Mouse (Mus musculus) mesoderm, embryonic 11.5 days (tissue): ENCODE measurements around the gene Maml3.

Experiments
- DNase-seq: peaks from one replicate; pipeline ENCODE4 v3.0.0-alpha.2; 2012; ENCODE audit warnings: low read depth, low spot score

Maml3 gene

DNA sequence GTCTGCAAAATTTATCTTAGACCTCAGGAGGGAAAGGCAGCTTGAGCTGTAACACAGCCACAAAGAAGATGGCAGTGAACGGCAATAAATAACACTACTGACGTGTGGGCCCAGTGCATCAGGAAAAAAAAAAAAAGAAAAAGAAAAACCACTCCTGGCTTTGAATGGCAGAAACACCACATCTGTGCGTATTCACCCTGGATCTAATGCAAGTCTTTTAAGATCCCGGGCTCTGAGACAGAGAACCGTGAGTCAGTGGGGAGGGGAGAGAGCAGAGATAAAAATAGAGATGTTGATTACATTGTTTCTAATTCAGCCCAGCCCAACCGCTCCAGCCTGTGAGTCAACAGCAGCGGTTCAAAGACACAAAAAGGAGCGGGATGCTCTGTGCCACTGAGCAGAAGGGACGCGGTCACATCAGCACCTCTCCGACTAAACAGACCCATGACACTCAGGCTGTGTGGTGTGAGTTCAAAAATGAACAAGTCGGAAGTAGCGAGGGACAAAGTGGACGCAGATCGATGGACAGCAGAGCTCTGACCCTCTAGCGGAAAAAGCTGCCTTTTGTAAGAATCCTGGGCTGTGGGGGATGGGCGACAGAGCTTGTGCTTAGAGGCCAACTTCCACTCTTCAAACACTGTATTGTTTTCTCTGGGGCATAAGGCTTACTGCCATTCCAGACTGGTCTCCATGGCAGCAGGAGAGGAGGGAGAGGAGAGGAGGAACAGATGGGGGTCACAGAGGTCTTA lies 316.1 kb downstream of the Maml3 start:
- peak; percentile 95 for DNase-seq

DNA sequence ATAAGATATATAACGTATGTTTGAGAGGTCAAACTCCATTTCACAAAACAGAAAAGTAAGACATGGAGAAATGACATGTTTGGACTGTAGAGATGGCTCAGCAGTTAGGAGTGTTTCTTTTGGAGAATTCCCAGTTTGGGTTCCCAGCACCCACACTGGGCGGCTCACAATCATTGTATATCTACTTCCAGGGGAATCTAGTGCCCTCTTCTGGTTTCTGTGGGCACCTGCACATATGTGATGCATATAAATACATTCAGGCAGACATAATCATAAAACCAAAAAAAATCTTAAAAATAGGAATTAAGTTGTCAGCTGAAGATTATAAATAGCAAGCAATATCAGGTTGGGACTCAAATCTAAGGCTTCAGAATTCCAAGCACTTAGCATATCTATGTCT lies 316.9 kb downstream of the Maml3 start:
- no peak for DNase-seq

DNA sequence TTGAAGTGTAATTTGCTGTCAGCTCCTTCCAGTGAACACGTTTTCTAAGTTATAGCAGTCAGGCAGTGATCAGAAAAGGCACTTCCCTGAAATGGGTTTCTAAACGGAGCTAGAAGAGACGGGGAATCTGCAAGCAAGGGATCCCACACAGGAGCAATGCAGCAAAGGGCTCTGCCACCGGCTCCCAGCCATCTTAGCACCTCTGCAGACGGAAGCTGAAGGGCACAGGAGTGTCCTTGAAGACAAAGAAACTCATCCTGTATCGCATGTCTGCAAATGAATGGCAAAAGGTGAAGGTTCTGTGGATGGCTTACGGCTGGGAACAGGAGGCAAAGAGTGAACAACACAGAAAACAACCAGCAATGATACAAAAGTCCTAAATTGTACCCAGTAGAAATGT lies 319.1 kb downstream of the Maml3 start:
- DNase-seq, result no peak

DNA sequence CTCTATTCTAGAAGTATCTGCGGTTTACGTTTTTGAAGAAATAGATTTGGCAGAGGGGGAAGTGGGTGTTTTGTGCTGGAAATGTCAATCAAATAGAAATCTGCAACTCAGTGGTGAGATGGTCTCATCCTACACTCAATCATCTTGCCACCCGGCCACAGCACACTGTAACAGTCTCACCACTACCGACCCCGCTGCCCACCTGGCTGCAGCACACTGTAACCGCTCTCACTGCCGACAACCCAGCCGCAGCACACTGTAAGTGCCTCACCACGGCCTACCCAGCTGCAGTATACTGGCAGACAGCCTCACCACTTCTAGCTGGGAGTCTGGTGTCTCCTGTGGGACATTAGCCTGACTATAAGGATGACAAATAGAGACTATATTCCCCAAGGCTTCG lies 322.7 kb downstream of the Maml3 start:
- no peak for DNase-seq

- DNase-seq, result peak; percentile 79
Measured at GRCm38 (mm10) chr3:51778738-51779592, 325.9 kb downstream of the Maml3 start.

DNA sequence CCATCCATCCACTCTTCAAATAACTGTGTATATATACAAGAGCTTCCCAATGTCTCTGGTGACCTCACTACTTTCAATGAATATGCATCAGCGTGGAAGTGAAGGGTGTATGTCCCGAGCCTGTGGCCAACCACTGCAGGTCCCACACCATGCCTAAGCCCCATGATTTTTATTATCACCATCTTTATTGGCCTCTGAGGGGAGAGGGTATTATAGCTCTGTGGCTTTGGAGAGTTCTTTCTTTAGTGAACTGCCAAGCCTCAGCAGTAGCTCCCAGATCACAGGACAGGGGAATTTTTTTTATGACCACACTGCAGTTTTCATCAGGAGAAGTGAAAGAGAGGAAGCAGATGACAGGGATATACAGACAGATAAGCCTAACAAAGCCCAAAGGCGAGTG lies 326.7 kb downstream of the Maml3 start:
- no peak for DNase-seq

DNA sequence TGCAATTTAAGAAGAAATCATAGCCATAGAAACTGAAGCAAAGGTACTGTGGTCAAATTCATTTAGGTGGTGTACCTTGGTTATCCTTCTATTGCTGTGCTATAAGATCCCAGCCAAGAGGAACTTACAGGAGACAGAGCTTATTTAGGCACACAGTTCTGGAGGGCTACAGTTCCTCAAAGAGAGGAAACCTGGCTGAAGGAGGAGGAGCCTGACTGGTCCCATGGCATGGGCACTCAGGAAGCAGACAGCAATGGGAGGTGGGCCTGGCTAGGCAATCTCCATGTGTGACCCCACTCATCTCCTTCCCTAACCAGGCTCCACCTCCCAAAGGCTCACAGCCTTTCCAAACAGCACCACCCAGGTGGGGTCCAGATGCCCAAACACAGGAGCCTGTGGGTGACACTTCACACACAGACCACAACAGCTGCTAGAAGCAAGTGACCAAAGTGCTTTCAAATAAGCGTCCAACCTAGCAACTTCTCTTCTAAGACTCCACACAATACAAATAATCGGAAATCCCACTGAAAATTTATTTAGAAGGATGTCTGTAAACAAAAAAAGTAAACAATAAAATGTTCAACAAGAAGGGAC lies 328.8 kb downstream of the Maml3 start:
- no peak for DNase-seq

- no peak for DNase-seq
Measured at GRCm38 (mm10) chr3:51773587-51773986, 331.3 kb downstream of the Maml3 start.

DNA sequence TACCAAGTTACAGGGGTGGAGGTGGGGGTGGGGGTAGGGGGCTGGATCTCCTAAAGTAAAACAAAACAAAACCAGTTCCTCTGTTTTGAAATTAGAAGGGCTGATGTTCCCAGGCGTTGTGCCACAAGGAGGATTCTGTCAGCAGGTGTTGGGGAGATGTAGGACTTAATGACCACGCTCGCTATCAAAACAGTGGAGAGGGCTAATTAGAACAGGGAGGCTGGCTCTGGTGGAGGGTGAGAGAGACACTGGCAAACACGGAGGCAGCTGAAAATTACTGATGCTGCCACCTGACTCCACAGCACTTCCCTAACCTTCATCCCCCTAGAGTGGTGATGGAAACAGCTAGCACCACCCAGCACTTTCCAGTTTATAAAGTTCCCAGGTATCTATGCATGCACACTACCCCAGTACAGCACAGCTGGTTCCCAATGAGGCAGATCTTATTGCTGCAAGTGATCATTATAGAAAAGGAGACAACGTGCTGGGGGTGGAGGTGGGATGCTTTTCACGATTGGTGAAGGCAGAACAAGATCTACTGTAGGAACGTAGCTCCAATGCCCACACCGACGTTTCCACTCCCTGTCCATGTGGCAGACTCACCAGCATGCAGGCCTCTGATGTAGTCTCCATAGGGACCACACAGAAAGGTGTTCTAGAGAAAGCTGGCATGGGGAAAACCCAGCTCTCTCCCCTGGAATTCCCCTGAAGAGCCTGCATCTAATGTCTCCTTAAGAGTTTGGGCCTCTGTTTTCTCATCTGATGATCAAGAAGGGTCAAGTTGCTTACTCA lies 332.8 kb downstream of the Maml3 start:
- DNase-seq, result no peak

DNA sequence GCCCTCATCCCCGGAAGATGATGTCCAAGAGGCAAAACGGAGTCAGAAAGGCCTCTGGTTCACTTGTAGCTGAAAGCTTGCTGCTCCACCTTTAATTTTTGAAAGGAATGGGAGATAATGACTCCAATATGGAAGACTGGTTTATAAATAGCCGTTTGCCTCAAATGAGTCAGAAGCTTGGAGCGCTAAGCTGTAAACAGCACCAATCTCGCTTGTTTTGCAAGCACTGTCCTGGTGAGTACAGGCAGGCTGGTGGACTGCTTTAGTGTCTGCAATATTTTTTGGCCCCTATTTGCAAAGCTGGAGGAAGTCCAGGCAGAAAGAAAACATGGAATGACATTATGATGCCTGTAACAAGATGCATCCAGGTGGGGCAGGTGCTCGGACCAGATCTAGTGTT lies 335.7 kb downstream of the Maml3 start:
- DNase-seq, result no peak

GRCm38 (mm10) chr3:51765220-51765923 lies 339.5 kb downstream of the Maml3 start:
- DNase-seq, result no peak

GRCm38 (mm10) chr3:51764175-51764574 lies 340.7 kb downstream of the Maml3 start:
- no peak for DNase-seq

DNA sequence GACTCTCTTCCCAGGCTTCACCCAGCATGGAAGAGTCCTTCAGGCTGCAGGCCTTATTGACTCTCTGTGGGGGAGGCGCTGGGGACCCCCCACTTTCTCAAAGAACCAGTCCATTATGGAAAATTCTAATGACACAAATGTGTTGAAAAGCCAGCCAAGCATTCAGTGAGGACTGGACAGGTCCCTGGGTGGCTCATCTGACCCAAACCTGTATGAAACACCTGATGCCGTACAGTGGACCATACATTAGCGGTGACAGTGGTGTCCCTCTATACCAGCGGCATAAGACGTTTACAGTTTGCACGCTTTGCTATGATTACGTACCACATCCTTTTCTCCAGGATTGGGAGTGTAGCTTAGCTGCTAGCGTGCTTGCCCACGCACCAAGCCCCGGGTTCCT lies 342.0 kb downstream of the Maml3 start:
- DNase-seq, result no peak

DNA sequence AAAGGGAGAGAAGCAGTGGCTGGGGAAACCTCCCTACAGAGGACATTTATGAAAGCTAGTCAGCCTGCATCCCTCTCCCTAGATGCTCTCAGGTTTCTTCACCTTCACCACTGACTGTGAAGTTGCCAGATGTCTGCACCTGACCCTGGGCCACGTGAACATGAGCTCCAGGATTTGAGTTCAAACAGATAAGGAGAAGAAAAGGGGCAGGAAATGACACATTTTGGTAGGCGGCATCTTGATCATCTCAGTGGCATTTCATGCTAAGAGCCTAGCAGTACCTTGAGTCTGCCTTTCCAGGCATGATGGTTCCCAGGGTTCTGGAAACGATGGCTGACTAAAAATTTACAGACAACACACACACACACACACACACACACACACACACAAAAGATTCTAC lies 345.3 kb downstream of the Maml3 start:
- DNase-seq, result no peak

DNA sequence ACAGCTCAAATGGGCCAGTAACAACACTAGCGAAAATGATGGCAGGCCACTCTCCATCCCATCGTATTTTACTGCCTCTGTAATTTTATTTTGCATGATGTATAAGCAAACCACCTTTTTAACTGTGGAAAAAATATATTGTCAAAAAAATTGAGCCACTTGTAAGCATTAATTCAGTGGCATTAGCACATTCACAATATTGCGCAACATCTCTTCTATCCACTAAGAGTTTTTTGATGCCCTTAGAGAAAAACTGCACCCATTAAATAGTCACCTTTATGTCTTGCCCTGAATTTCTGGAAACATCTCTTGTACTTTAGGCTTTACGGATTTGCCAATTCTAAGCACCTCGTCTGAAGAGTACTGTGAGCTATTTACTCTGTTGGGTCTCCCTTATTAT lies 347.8 kb downstream of the Maml3 start:
- DNase-seq, result no peak

DNA sequence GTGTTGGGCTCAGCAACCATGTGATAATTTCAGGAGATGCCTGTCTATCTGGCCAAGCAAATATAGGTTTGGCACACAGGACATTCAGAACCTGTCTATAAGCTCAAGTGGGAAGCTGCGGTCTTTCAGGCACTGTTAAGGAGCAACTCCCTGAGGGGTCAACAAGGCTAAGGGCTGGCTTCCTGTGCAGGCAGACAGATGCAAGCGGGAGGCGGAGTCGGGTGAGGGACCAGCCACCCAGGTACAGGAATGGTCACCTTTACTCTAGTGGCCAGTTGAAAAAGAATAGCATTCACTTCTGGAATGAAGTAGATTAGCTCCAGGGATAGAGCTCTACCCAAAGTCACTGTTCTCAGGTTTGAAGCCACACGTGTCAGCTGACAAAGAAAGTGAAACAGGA lies 348.6 kb downstream of the Maml3 start:
- DNase-seq, result no peak

DNA sequence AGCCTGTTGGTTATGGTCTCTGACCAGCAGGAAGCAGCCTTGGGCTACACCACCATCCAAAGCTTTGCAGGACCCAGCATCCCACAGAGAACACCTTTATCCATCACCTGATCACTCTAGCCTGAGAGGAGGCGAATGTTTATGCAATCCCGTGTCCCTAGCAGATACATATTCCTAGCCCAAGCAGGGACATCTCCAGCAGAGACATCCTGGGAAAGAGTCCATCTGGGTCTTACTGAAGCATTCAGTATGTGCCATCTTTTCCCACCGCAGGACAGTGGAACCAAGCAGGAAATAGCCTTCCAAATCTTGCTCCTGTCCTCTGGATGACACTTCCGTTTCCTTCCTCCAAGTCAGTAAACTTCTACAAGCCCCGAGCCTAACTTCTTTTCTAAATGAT lies 351.6 kb downstream of the Maml3 start:
- DNase-seq, result no peak

DNA sequence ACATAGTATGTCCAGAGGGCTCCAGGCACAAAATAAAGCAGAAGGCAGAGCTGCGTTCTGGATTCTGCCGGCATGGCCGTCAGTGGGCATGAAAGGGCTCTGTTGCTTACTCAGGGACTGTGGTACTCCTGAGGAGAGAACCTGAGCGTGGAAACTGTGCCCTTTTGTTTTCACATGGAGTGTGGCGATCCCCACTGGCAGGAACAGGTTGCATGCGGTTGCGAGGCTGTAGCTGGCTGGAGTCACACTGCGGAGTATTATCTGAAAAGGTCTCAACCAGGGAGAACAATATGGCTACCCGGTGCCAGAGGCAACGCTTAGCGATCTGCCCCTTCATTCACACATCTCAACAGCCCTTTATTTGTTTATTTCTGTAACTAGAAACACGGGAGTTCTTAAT lies 353.4 kb downstream of the Maml3 start:
- DNase-seq, result no peak

DNA sequence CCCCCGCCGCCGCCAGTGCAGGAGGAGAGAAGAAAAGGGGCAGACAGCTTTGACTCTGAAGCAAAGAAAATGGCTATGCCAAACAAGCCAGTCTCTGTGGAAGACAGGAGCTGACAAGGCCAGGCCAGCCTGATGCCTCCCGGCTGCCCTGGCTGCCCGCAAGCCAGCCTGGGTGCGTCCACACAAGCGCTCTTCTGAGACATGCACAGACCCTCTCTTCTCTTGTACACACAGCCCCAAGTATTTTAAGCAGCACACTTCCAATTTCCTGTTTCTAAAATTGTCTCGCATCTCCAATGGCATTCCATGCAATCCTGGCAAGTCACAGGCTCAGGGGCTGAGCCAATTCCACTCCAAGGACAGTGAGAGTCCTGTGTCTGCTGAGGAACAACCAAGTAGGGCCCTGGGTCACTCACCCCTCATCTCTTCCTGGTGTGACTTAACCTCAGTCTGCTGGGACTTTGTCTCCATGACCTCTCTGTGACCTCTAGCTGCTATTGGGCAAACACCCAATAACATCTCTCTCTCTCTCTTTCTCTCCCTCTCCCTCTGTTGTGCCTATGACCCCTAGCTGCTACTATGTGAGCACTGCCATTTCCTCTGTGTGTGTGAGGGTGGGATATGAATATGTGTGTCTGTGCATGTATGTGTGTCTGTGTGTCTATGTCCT lies 354.9 kb downstream of the Maml3 start:
- peak; percentile 60 for DNase-seq

DNA sequence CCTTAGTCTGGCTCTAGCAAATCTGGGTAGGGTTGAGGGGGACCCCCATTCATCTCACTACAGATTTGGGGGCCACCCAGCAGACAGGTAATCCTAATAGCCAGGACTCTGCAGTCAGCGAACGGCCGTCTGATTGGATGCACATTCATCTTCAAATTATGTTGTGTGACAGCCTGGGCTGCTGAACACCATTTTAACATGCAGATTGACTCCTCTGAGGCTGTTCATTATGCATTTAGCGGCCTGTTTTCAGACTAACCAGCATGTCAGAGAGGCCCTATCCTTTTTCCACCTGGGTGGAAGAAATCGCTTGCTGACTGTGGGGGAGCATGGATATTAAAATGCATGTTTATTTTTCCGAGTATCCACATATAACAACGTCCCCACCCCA lies 355.5 kb downstream of the Maml3 start:
- no peak for DNase-seq
